Mouse (Mus musculus): ENCODE measurements around the gene Gabpb2.
"Not testable (repeated sequence)": the region's sequence is repeated elsewhere in the genome, so short reads cannot be mapped to it uniquely, and the experiment has no call there.

Gabpb2 gene

DNA sequence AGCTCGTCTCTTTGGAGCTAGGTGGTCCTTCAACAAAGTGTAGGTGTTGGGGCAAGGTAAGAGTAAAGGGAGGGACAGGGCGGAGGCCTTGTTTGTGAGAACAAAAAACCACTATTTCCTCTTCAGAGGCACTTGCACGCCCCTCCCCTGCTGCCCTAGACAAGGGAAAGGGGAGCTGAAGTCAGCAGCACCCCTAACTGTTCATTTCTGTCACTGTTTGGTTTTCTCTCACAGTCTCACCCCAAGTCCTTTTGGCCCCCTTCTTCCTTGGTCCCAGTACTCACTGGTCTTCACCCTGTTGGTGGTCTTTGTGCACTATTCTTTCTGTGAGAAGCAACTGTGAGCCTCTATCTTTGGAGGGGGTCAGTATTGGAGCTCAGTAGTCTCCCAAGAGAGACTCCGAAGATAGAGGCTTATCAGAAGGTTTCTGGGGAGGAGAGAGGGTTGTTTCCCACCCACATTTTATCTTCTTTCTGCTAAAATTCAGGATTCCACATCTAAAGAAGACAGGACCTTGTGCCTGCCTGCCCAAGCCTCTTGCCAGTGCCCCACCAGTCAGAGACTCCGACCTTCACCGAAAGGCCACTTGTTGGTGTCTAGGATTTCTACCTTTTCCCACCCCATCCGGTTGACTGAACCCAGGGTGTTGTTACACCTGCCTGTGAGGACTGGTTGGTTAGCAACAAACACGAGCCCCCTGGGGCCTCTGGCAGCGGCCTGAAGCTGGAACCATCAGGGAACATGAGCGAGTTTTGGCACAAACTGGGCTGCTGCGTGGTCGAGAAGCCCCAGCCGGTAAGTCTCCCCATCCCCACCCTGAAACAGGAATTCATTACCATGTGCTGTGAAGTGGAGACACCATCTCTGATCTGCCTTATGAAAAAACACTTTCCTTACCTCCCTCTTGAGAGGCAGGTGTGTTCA is 13.8 kb upstream of the Gabpb2 start, which contains the start of gene Mllt11:
Gene Mllt11, minus strand, starts transcription at position 874 of the 924 bp plus-strand sequence.
- DNase-seq, result no peak

DNA sequence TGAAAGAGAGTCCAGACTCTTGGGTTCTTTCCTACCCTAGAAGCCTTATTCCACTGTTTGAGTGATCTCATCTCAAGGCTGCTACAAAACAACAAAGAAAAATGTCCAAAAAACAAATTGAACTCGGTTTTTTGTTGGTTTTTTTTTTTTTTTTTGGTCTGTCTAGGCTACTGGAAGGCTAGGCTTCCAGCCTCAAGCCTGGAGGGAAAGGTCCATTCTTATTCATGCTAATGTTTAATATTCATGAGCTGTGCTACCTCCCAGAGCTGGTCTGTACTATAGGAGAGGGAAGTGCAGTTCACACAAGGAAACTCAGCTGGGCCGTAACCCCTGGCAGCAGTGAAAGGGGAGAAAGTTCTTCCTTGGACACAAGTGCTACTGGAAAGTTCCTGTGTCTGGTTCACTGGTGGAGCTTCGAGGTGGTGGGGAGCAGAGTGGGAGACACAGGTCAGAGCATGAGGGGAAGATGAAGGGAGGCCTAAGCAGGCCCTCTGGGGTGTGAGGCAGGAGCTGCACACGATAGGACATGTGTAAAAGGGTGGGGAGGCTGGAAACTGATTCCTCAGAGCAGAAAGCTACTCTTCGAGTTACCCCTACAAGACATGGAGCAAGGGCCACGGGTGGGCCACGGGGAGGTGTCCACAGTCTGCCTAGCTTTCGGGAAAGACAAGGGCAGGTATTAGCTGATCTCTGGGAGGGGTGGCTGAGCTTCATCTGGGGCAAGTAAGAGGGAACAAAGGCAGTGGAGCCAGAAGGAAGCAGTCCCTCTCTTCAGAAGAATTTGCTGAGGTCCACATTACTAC is 13.0 kb upstream of the Gabpb2 start:
- DNase-seq, result peak; percentile 52

DNA sequence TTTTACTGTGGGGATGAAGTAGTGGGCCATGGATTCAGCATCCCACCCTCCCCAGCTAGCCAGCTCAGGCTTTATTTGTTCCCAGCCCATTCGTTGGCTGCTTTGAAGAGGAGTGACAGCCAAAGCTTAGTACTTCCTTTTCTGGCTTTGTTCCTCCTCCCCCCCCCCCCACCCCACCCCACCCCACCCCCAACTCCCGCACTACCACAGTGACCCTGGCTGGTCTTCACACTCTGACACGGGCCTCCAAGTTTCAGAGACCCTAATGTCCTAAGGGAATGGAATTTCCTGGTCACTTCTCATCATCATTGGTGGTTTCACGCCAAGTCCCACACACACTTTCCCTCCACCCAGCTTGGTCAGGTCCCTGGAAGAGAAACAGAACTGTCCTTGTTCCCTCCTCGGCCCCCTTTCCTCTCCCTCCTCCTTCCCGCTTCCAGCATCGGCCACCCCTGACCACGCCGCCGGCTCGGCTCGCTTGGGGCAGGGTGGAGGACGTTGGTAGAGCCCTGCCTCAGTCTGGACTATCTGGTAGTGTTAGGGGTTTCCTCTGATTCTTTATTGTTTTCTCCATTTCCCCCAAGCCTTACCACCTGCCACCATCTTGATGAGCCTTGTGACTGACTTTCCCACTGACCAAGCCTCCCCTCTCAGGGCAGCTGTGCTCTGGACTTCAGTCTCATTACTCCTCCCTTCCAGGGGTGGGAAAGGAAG is 12.2 kb upstream of the Gabpb2 start:
- DNase-seq, result peak; percentile 59

DNA sequence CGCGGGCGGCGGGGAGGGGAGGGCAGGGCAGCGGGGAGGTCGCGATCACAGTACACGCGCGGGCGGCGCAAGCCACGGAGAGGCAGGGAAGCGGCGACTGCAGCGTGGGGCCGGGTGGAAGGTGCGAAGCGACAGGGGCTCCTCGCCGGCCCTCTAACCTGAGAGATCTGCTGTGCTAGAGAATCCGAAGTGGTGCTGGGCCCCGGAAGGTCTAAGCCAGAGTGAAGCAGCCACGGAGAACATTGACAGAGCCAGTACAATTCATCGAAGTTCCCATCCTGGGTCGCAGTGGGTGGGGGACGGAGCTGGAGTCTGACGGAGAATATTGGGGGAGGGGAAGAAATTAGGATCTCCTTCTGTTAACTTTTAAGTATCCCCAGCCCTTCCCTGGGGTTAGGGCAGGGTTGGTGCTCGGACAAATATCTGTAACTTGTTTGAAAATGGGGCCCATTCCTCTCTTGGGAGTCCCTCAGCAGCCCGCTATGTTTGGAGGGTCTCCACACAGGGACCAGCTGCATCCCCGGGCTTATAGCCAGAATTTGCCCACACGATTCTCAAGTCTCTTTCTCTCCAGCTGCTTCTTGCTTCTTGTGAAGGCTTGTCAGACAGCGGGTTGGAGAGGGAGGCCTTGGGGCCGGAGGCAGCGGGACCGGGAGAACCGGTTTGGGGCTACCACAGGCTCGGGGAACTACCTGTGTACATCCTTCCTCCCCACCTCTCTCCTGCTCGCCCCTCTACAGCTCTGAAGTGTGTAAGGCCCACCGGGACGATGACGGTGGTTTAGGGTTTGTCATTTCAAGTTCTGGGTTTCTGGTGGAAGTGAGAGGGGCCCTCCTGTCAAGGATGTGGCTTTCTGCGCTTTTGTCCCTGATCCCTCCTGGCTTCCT is 11.4 kb upstream of the Gabpb2 start:
- DNase-seq, result peak; percentile 57

DNA sequence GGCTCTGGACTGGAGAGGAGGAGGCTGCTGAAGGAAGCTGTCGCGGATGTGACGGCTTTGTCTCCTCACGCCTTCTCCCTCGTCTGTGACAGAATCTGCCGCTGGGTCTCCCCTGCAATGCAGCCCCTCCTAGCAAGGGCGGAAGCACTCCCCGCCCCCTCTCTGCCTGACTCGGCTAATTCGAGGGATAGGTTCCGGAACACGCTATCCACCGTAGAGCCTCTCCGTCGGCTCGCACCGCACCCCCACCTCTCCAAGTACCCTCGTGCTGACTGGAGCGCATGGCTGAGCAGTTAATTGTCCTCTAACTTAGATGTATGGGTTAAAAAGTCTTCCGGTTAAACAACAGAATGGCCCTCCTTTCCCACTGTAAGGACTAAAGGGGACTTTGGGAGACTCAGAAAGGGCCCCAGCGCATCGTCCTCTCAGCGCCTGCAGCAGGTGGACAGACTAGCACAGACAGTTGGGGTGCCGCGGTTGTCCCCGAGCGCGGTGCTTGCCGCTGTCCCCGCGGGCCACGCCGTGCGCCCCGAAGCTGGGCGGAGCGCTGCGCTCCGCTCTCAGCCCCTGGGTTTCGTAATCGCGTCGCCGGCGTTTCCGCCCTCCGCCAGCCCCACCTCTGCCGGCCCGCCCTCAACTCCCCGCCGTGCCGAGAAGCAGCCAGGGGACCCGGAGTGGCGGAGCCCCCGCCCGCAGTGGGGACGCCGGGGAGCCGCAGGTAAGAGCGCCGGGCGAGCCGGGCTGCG is 10.6 kb upstream of the Gabpb2 start, which contains the start of gene Cdc42se1:
Gene Cdc42se1, plus strand, starts transcription at position 585 of the 746 bp plus-strand sequence.
- DNase-seq, result peak; percentile 94

DNA sequence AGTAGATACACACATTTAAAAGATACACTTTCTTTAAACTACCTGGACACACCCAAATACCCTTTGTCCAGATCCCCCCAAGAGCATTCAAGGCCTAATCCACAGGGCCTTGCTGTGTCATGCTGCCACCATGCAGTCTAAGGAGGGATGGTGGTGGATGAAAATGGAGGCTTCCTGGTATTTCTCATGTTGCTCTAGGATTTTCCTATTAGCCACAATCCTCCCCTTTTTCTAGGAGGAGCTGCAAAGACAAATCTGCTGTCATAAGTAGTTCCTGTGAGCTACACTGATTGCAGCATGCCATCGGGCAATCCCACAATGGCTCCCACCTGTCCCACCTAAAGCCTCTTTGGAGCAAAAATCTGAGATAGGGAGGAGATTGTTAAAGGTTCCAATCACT is 9.5 kb upstream of the Gabpb2 start:
- peak; percentile 30 for DNase-seq

DNA sequence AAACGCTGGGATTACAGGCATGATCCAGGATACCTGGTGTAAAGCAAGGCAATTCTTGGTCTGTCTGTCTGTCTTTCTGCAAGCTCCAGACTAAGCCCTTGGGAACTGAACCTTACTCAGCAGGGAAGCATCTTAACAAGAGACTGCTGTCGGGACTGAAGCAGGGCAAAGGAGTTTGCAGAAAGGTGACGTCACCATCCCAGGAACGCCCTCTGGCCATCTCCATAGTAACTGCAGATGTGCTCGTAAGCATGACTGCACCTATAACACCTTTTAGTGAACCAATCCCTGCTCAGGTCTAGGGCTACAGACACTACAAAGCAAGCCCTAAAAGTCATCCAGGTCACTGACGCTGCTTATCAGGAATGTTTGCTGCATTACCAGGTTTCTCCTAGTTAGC is 6.6 kb upstream of the Gabpb2 start:
- peak; percentile 62 for DNase-seq

DNA sequence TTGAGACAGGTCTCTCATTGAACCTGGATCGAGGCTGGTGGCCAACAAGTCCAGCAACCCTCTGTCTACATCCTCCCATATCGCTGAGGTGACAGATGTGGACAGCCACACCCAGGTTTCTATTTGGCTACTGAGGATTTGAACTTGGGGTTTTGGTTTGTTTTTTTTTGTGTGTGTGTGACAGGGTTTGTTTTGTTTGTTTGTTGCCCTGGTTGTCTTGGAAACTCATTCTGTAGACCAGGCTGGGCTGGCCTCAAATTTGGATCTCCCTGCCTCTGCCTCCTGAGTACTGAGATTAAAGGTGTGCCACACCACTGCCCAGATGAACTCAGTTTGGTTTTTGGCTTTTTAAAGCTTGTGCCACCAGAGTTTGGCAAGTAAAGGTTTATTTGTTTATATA is 5.3 kb upstream of the Gabpb2 start:
- no peak for DNase-seq

DNA sequence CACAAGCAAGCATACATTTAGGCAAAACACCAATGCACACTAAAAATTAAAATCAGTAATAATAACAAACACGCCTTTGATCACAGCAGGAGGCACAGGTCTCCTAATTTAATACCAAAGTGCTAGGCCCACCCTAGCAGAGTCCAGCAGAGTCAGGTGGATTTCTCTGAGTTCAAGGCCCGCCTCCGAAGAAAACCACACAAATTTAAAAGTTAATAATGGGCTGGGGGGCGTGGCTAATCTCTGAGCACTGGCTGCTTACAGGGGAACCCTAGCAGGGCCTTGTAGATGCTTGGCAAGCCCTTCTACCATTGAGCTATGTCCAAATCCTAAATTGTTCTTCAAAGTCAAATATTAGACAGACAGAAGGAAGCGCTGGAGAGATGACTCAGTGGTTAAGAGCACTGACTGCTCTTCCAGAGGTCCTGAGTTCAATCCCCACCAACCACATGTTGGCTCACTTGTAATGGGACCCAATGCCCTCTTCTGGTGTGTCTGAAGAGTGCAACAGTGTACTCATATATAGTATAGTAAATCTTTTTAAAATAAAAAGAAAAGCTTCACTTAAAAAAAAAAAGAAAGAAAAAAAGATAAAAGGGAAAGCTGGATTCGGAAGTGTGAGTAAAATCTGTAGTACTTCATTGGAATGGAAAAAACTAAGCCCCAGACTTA is 886 bp upstream of the Gabpb2 start:
- peak; percentile 21 for DNase-seq

DNA sequence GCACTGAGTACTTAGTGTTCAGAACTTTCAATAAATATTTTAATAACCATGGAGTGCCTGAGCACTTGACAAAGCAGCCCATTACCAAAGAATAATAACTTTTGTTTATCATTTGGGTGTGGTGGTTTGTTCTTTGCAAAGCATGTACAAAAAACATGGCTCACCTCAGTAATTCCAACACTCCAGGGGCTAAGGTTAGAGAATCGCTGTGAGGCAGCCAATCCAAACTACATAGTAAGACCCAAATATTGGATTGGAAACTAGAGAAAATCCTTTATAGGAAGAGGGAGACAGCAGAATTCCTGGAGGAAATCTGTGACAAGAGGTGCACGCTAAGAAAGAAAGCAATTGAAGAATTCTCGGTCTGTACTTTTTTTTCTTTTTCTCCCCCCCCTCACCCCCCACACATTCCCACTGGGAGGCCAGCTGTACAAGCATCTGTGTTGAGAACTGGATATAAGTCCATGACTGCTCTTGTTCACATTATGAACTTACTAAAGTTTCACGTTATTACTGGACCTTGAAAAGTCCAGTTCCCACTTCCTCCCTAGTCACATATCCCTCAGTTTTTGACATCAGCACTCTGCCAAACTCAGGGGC is 961 bp downstream of the Gabpb2 start:
- DNase-seq, result no peak

DNA sequence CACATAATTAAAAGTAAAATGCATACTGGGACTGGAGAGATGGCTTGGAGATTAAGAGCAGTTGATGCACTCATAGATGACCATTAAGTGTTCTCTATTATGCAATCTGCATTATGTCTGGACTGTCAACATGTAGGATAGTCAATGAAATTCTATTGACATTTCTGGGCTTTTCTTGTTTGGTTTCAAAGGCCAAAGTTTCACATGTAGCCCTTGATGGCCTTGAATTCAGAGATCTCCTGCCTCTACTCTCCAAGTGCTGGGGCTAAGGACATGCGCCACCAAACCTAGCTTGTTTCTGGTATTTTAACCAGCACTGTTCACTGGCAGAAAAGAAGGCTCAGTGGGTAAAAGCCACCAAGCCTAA is 4.1 kb downstream of the Gabpb2 start:
- no peak for DNase-seq

DNA sequence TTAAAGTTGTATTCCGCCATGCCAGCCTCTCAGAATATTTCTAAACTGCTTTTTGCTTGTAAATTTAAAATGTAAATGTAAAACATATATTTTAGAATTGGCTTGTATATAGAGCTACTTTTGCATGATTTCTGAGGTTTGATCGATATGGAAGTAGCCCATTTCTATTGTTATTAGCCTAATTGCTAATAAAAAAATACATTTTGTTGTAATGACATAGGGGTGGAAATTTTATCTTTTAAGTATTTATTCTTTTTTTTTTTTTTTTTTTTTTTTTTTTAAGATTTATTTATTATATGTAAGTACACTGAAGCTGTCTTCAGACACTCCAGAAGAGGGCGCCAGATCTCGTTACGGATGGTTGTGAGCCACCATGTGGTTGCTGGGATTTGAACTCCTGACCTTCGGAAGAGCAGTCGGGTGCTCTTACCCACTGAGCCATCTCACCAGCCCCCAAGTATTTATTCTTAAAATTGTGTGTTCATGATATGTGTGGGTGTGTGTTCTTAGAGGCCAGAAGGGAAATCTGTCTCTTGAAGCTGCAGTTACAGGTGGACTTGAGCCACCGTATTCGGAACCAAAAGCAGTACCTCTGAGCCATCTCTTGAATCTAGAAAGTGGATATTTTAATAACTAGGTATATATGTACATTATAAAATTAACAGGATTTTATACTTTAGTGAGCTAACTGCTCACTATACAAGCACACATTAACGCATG is 4.7 kb downstream of the Gabpb2 start:
- DNase-seq, result not testable (repeated sequence)

DNA sequence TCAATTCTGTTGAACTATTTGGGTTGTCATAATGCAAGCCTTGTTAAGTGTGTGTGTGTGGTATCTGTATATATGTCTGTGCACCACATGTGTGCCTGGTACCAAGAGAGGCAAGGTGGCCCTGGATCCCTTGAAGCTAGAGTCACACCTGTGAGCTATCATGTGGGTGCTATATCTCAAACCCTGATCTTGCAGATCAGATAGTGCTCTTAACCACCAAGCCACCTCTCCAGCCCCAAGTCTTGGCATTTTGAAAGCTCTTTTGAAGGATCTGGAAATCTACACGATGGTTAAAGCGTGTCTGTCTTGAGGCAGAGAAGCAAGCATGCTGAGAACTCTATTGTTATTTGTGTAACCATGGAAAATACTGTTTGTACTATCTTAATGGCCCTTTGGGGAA is 7.1 kb downstream of the Gabpb2 start:
- DNase-seq, result no peak

DNA sequence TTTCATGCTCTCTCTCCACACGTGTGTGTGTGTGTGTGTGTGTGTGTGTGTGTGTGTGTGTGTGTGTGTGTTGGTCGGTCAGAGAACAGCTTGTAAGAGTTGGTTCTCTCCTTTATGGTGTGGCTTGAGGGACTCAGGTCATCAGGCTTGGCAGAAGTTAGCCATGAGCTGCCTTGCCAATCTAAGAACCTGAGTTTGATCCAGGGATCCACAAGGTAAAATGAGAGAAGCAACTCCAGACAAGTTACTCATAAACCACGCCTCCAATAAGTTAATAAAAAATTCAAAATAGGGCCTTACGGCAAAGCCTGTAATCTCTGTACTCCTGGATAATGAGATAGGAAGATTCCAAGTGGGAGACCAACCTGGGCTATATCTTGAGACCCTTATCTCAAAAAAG is 9.4 kb downstream of the Gabpb2 start:
- DNase-seq, result no peak

DNA sequence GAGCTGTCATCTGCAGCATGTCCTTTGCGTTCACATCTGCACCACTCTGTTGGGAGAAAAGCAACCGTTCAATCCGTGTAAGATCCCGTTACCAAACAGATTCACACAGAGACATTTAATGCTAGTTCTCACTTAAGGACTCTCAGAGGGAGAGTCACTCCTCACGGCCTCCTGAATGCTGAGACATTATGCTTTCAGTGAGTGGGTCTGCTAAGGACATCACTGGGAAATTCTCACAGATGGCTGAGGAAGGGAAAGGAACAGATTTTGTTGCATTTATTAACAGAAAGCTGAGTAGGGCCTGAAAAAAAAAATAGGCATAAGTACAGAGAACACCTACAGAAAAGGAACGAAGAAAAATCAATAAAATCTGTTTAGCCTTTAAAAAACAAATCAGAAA is 13.8 kb downstream of the Gabpb2 start:
- no peak for DNase-seq

DNA sequence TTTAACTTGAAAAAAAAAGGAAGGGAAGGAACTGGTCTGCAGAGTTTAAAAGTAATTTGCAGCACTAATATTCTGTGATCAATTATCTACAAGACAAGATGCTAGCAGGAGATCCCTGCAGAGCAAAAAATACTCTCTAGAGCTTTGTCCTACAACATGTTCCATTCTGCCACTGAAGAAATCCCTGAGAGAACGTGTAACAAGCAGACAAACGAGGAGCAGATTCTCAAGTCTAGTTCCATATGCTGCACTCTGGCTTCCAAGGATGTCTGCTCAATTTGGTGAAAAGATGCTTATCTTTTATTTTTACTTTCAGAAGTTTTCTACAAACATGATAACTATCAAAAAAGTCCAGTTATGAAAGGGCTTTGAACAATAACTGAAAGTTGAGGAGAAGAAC is 17.2 kb downstream of the Gabpb2 start:
- no peak for DNase-seq

DNA sequence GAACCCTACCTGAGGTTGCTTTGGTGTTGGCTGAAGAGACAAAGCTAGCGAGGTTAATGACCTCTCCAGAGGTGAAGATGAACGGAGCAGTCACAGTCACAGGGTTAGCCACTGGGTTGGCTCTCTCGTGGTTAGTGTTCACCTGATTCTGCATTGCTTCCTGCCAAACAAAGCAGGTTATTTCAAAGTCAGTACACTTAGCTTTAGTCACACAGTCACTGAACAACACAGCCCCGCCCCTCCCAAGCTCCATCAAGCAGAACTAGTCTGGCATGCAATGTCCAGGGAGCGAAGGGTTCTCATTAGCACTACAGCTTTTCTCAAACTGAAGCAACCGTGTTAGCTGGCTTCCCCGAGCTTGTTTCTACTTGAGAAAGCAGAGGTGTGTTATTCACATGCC is 17.6 kb downstream of the Gabpb2 start:
- DNase-seq, result no peak

DNA sequence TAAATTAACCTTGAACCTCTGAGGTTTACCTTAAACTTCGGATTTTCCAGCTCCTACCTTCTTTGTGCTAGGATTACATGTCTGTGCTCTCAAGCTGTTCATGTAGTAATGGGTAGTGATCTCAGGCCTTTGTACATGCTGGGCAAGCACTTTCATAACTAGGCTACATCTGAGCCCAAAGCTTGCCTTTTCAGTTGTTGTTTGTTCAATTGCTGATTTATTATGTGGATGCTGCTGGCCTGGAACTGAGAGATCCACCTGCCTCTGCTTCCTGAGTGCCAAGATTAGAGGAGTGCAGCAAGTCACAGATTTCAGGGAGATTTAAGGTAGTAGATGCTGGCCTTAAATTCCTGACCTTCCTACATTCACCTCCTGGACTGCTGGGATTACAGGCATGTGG is 18.6 kb downstream of the Gabpb2 start:
- DNase-seq, result no peak

DNA sequence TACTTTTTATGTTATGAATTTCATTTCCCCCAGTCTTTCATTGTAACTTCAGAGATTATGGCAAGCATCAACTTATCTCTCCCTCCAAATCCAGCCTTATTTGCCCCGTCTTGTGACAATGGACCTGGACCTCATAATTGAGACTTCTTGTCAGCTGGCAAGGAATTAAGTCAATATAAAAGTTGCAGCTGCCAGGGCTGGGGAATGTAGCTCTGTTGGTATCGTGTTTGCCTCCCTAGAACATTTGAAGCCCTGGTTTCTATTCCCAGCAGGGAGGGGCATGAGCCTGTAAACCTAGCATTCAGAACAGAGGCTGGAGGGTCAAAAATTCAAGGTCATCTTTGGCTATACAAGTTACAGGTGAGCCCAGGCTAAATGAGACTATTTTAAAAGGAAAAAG is 21.9 kb downstream of the Gabpb2 start:
- DNase-seq, result no peak

DNA sequence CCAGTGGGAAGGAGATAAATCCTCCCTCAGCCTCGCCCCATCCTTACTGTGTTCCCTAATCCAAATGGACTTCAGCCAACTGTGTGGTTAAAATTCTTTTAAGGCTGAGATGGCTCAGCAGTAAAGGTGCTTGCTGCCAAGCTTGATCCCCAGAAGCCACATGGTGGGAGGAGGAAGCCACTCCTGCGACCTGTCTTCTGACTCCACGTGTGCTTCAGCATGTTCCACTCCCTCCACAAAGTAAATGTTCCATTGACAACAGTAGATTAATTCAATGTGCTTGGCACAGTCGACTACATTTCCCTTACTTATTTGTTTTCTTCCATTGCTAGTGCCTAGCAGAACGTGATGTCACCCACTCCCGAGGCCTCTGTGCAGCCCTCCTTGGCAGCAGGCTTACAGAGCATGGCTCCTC is 23.0 kb downstream of the Gabpb2 start:
- DNase-seq, result no peak

Data from embryo, embryonic 11 days (tissue).